Mouse (Mus musculus) naive thymus-derived CD4-positive, alpha-beta T cell, adult 2 months (primary cell): ENCODE data around the gene Tmem233.

ENCODE experiments used
- DNase-seq: peaks from one replicate; pipeline ENCODE4 v3.0.0-alpha.2; 2011; ENCODE audit warnings: low read depth

Tmem233 gene

DNA sequence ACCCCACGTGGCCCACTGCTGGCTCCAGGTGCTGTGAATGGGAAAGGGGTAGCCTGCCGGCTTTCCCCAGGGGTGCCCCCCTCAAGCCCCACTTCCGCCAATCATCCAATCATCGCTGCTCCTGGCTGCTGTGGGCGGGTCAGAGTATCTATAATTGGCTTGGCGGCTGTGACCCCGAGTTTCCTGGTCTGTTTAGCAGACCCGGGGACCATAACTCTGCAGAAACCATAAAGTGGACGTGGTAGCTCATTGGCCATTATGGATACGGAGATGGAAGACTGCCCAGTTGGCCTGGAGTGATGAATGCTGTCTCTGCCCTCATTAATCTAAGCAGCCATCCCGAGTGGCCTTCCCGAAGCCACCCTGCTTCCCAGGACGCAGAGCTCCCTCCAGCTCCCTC lies 79.2 kb downstream of the Tmem233 start:
- no peak for DNase-seq

DNA sequence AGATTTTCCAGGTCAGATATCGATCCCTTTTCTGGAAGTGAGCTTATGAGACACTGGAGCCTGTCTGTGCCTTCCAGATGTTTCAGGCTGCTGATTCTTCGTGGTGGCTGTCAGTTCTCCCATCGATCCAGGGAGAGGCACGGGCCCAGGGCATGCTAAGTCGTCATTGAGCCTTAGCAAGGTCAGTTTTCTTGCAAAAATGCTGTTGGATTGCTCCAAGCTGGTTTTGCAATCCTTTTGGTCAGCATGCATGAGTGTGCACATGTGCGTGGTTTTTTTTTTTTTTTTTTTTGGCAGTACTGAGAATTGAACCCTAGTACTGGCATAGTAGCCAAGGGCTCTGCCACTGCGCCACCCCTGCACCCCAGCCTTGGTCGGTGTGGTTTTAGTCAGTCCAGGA lies 79.9 kb downstream of the Tmem233 start:
- no peak for DNase-seq

DNA sequence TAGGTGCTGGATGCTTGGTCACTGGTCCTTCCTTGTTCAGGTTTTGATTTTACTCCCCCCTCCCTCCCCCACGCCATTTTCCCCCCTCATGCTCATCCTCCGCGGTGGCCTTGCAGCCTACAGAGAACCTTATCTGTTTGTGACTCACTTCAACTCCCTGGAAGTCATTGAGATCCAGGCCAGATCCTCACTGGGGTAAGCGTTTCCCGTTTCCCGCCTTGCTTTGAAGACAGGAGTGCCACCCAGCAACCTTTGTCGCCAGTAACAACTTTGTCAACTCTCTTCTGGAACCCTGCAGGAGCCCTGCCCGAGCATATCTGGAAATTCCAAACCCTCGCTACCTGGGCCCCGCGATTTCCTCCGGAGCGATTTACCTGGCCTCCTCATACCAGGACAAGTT lies 85.7 kb downstream of the Tmem233 start:
- DNase-seq = no peak

DNA sequence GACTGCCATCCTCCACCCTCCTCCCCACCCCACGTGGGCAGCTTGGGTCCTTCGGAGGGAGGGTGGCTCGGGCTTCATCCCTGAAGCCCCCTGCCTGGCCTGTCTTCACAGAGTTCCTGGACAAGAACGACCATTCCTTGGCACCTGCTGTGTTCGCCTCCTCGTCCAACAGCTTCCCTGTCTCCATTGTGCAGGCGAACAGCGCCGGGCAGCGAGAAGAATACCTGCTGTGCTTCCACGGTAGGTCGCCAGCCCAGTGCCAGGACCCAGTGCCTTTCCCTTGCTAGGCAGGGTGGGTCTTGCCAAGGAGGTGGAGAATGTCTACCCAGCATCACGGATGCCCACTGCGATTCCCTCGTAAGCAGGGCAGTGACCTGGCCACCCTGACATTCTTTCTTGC lies 88.9 kb downstream of the Tmem233 start:
- DNase-seq = no peak

DNA sequence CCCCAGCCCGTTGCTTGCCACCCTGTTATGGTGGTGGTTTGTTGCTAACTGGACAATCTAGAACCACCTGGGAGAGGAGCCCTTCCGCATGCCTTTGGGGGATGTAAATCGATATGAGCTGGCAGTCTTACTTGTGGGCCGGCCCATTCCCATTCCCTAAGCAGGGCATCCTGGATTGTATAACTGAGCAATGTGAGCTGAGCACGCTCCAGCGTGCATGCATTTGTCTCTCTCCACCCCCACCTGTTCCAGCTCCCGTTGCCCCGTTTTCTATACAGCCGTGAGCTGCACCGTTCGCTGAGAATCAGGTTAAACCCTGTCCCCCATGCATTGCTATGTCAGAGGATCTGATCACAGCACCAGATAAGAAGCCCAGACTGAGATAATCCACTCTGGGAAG lies 91.3 kb downstream of the Tmem233 start:
- no peak for DNase-seq
